Mouse (Mus musculus) C2C12 (cell line): ENCODE measurements around the gene Abca7.

Experiments
- CTCF ChIP-seq: IDR thresholded peaks from one replicate; pipeline ENCODE4 v1.5.1; 2011; ENCODE audit not compliant: control insufficient read depth, insufficient read depth, insufficient read length
- USF1 ChIP-seq: IDR thresholded peaks from one replicate; pipeline ENCODE4 v1.6.1; 2011; ENCODE audit warnings: low read depth, mild to moderate bottlenecking, control low read depth, moderate library complexity

DNA sequence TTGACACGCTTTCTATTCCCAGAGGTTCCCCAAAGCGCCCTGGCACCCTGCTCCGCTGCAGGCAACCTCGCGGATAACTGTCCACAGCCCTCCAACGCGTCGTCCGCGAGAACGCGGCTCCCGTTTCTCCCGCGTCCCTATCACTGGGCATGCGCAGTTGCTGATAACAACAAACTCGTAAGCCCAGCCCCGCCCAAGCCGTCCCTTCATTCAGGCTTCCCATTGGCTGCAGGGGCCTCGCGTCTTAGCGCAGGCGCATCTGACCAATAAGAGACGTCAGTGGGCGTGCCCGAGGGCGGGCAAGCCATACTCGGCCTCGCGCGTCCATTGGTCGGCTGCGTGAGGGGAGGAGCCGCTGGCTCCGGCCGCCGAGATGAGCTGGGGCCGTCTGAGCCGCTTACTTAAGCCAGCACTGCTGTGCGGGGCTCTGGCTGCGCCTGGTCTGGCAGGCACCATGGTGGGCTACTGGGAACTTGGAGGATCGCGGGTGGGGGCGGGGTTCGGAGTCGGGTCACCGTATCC, 57.0 kb downstream of the Abca7 start:
- no peak for TF ChIP-seq CTCF
- TF ChIP-seq USF1, result no peak
